Mouse (Mus musculus): Measurements from ENCODE around the gene Sema6b. TPM values are rescaled to one million over a fixed set of nuclear protein-coding genes. Genes with fewer than 3 reads are reported as not detected.
A peak's percentile ranks its signal among the peaks of the same experiment; 100 is the strongest.

Gene Sema6b
- polyA plus RNA-seq, 1 experiment from 2014 or later, result 13.0 TPM

- ATAC-seq (ENCODE audit: low FRiP score, low read depth), result peak; percentile 73
- Histone ChIP-seq H3K4me3 (peak overlapping the region; percentile 39), H3K9me3 (no peaks in the 10 kb centered on the region), H3K4me2 (replicated peaks) (peak overlapping the region; percentile 69), H3K4me1 (peaks cover 46% of the 10 kb centered on the region), H3K27ac (no peak overlapping the region), H3K27me3 (replicated peaks) (peaks cover 61% of the 10 kb centered on the region), H3K9ac (peak overlapping the region; percentile 44), H3K36me3 (no peaks in the 10 kb centered on the region)
- WGBS, result under 1% methylated on average over 44 of the region's 47 CpGs
These were observed 1.8 kb upstream of the Sema6b start for GRCm38 (mm10) chr17:56141702-56142605.

DNA sequence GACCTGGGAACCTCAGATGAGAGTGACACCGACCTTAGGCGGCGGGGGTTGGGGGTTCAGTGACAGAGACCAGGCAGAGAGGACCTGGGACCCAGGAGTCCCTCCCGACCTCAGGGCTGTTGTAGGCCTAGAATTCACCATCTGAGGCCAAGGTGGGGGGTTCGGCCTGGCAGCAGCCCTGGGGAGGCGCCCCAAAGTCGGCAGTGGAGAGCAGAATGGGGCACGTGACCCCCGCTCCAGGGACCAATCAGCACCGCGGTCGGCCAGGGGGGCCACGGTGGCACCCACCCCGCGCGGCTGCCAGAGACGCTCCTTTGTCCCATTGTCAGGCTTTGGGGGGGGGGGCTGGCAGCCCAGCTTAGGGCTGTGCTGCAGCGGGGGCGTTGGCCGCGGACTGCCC lies 788 bp downstream of the Sema6b start:
- Histone ChIP-seq H3K4me2 (replicated peaks) (peak overlapping the region; percentile 90), H3K4me1 (peaks cover 55% of the 10 kb centered on the region), H3K36me3 (no peaks in the 10 kb centered on the region), H3K9me3 (no peaks in the 10 kb centered on the region), H3K9ac (peak overlapping the region; percentile 84), H3K27me3 (replicated peaks) (peaks cover 52% of the 10 kb centered on the region), H3K27ac (0 out of 2 replicates have a peak overlapping the region, but pooled peaks have one; percentile 37), H3K4me3 (peak overlapping the region; percentile 79)
- WGBS, result 4% methylated on average over 21 of the region's 21 CpGs
- ATAC-seq (ENCODE audit: low FRiP score, low read depth), result peak; percentile 28; the same call in 1 of the 2 replicates

DNA sequence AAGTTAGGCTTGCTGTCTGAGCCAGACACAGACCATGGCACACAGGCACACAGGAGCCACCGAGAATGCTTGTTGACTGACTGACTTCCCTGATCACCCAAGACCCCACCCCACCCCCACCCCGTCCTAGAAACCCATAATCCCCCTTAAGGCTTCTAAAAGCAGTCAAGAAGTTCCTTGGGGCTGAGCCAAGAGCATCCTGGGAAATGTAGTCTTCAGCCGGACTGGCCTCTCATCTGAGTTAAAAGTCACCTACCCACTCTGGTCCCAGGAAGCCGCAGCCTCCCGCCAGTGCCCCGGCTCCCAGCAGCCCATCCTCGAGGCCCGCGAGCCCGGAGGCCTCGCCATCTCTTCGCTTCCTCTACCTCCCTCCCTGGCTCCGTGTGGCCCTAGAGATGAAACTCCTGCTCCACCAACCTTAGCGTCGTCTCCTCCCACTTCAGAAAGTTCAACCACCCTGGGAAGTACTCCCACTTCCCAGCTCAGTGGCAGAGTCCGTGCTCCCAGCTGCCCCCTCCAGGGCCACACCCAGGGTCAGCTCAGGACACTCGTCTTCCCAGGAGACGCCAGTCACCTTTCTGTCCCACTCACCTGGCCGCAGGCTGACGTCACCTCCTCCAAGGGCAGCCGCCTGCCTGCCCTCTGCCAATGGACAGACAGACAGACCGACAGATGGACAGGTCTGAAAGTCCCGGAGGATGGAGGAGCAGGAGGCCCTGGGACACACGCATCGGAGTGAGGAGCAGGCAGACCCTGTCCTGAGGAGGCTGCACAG lies 2.1 kb downstream of the Sema6b start:
- H3K4me2 ChIP-seq (replicated peaks), result peak overlapping the region; percentile 90
- WGBS, result 14% methylated on average over 25 of the region's 25 CpGs
- no peak overlapping the region for H3K27ac ChIP-seq
- H3K9ac ChIP-seq, result peak overlapping the region; percentile 18; the same call in 1 of the 2 replicates
- H3K9me3 ChIP-seq, result no peaks in the 10 kb centered on the region
- H3K27me3 ChIP-seq (replicated peaks), result peaks cover 47% of the 10 kb centered on the region
- H3K36me3 ChIP-seq, result no peaks in the 10 kb centered on the region
- H3K4me3 ChIP-seq, result peak overlapping the region; percentile 79; the same call in 1 of the 2 replicates
- H3K4me1 ChIP-seq, result peaks cover 60% of the 10 kb centered on the region
- no peak for ATAC-seq (ENCODE audit: low FRiP score, low read depth)

GRCm38 (mm10) chr17:56136558-56136957 lies 3.6 kb downstream of the Sema6b start:
- no peak overlapping the region for H3K4me2 ChIP-seq (replicated peaks)
- H3K4me3 ChIP-seq, result no peak overlapping the region
- 87% methylated on average over 7 of the region's 7 CpGs for WGBS
- H3K27ac ChIP-seq, result no peak overlapping the region
- no peaks in the 10 kb centered on the region for H3K9me3 ChIP-seq
- no peak for ATAC-seq (ENCODE audit: low FRiP score, low read depth)
- H3K9ac ChIP-seq, result no peak overlapping the region
- H3K4me1 ChIP-seq, result peaks cover 48% of the 10 kb centered on the region
- peaks cover 38% of the 10 kb centered on the region for H3K27me3 ChIP-seq (replicated peaks)
- no peaks in the 10 kb centered on the region for H3K36me3 ChIP-seq

DNA sequence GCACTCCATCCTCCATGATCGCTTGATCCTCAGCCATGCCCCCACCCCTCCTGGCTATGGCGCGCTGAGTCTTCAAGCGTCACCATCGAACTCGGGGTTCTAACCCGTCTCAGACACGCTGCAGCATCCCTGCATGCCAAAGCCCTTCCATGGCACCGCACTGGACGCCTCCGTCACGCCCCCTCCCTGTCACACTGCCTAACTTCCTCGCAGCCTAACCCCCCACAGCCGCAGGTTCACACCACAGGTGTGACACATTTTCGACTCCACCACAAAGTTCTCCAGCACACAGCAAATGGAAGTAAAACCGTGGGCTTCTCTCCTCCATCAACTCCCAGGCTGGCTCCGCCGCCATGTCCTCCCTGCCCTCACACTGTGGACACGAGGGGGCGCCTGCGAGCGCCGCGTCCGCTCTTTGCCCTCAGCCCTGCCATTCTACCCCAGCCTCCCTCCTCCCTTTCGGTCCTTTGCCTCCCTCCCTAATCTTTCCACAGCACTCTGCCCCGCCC lies 5.6 kb downstream of the Sema6b start:
- 2% methylated on average over 27 of the region's 27 CpGs for WGBS
- 0 out of 2 replicates have a peak overlapping the region, but pooled peaks have one; percentile 3 for H3K9ac ChIP-seq
- no peak overlapping the region for H3K27ac ChIP-seq
- H3K36me3 ChIP-seq, result peaks cover 13% of the 10 kb centered on the region
- peak overlapping the region; percentile 54 for H3K4me2 ChIP-seq (replicated peaks)
- no peaks in the 10 kb centered on the region for H3K9me3 ChIP-seq
- H3K27me3 ChIP-seq (replicated peaks), result peaks cover 21% of the 10 kb centered on the region
- H3K4me3 ChIP-seq, result peak overlapping the region; percentile 16
- H3K4me1 ChIP-seq, result peaks cover 39% of the 10 kb centered on the region
- no peak for ATAC-seq (ENCODE audit: low FRiP score, low read depth)

GRCm38 (mm10) chr17:56133457-56134363 lies 6.4 kb downstream of the Sema6b start:
- Histone ChIP-seq H3K9me3 (no peaks in the 10 kb centered on the region), H3K4me1 (peaks cover 32% of the 10 kb centered on the region), H3K36me3 (peaks cover 18% of the 10 kb centered on the region), H3K4me2 (replicated peaks) (peak overlapping the region; percentile 54), H3K9ac (no peak overlapping the region), H3K27me3 (replicated peaks) (peaks cover 13% of the 10 kb centered on the region), H3K27ac (no peak overlapping the region), H3K4me3 (peak overlapping the region; percentile 16; the same call in 1 of the 2 replicates)
- 20% methylated on average over 19 of the region's 21 CpGs for WGBS
- 0 out of 2 replicates have a peak, but pooled peaks have one; percentile 19 for ATAC-seq (ENCODE audit: low FRiP score, low read depth)

GRCm38 (mm10) chr17:56132661-56133060 lies 7.5 kb downstream of the Sema6b start:
- Histone ChIP-seq H3K4me3 (no peak overlapping the region), H3K36me3 (peaks cover 26% of the 10 kb centered on the region), H3K4me1 (peaks cover 25% of the 10 kb centered on the region), H3K9ac (no peak overlapping the region), H3K4me2 (replicated peaks) (no peak overlapping the region), H3K27ac (no peak overlapping the region), H3K9me3 (no peaks in the 10 kb centered on the region), H3K27me3 (replicated peaks) (peaks cover 5% of the 10 kb centered on the region; the same call in 1 of the 2 replicates)
- WGBS, result 6% methylated on average over 14 of the region's 14 CpGs
- 0 out of 2 replicates have a peak, but pooled peaks have one; percentile 18 for ATAC-seq (ENCODE audit: low FRiP score, low read depth)

- 37% methylated on average over 7 of the region's 7 CpGs for WGBS
- no peak for ATAC-seq (ENCODE audit: low FRiP score, low read depth)
These were observed 8.3 kb downstream of the Sema6b start for GRCm38 (mm10) chr17:56131814-56132213.

GRCm38 (mm10) chr17:56131136-56131535 lies 9.0 kb downstream of the Sema6b start:
- Histone ChIP-seq H3K4me3 (no peak overlapping the region), H3K27me3 (replicated peaks) (peaks cover 8% of the 10 kb centered on the region; the same call in 1 of the 2 replicates), H3K4me1 (peaks cover 18% of the 10 kb centered on the region), H3K9me3 (no peaks in the 10 kb centered on the region), H3K4me2 (replicated peaks) (no peak overlapping the region), H3K9ac (no peak overlapping the region), H3K27ac (no peak overlapping the region), H3K36me3 (peaks cover 40% of the 10 kb centered on the region)
- 90% methylated on average over 10 of the region's 10 CpGs for WGBS
- ATAC-seq (ENCODE audit: low FRiP score, low read depth), result no peak

More at GRCm38 (mm10) chr17:56131814-56132213, 8.3 kb downstream of the Sema6b start:
- Histone ChIP-seq H3K4me3 (no peak overlapping the region), H3K4me1 (peaks cover 20% of the 10 kb centered on the region), H3K27ac (no peak overlapping the region), H3K4me2 (replicated peaks) (no peak overlapping the region), H3K9ac (no peak overlapping the region), H3K36me3 (peaks cover 34% of the 10 kb centered on the region), H3K9me3 (no peaks in the 10 kb centered on the region), H3K27me3 (replicated peaks) (0 out of 2 replicates have a peak, but pooled peaks cover 5% of the 10 kb centered on the region)

DNA sequence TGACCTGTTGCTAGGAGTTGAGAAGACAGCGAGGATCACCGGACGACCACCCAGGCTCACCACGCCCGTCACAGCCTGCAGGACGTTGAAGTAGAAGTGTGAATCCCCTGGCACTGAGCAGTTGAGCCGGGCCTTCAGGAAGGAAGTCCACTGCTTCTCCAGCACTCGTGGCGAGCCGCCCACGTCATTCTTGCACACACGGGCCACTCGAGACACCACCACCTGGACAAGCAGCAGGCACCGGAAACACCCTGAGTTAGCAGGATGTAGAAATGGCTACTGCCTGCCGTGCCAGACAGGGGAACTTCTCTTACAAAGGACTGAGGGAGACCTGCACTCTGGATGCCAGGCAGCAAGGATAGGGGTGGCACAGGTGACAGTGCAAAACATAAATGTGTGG lies 11.9 kb downstream of the Sema6b start:
- no peak for ATAC-seq (ENCODE audit: low FRiP score, low read depth)
- H3K4me2 ChIP-seq (replicated peaks), result no peak overlapping the region
- H3K9ac ChIP-seq, result no peak overlapping the region
- peaks cover 27% of the 10 kb centered on the region for H3K27me3 ChIP-seq (replicated peaks)
- no peaks in the 10 kb centered on the region for H3K9me3 ChIP-seq
- WGBS, result 86% methylated on average over 15 of the region's 15 CpGs
- no peak overlapping the region for H3K27ac ChIP-seq
- peaks cover 53% of the 10 kb centered on the region for H3K36me3 ChIP-seq
- no peak overlapping the region for H3K4me3 ChIP-seq
- peaks cover 8% of the 10 kb centered on the region for H3K4me1 ChIP-seq

DNA sequence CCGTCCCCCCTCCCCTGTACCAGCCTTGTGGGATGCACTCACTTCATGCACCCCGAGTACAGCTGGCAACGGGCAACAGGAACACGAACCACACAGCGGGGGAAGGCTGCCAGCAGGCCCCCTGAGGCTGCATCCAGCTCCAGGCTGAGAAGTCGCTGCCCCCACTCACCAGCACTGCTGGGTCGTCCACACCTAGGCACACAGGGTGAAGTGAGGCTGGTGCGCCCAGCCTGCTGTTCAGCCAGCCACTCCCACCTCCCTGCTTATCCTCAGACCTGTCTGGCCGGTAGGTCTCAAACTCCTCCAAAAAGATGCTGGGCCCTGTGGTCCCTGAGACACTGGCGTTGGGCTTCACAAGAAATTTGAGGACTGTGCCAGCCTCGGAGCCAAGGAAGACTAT lies 14.0 kb downstream of the Sema6b start:
- ATAC-seq (ENCODE audit: low FRiP score, low read depth), result no peak
- Histone ChIP-seq H3K27me3 (replicated peaks) (peaks cover 47% of the 10 kb centered on the region), H3K4me2 (replicated peaks) (no peak overlapping the region), H3K27ac (no peak overlapping the region), H3K4me3 (no peak overlapping the region), H3K36me3 (peaks cover 52% of the 10 kb centered on the region), H3K4me1 (peaks cover 8% of the 10 kb centered on the region), H3K9me3 (peaks cover 13% of the 10 kb centered on the region), H3K9ac (no peak overlapping the region)
- 73% methylated on average over 11 of the region's 11 CpGs for WGBS
